Mouse (Mus musculus) C2C12 (cell line): ENCODE measurements around the gene Hacl1.

Source experiments
- CTCF ChIP-seq: IDR thresholded peaks from one replicate; pipeline ENCODE4 v1.5.1; 2011; ENCODE audit not compliant: control insufficient read depth, insufficient read depth, insufficient read length
- MAX ChIP-seq: IDR thresholded peaks from one replicate; pipeline ENCODE4 v1.6.1; 2011; ENCODE audit warnings: mild to moderate bottlenecking, control low read depth
- MYOG ChIP-seq: IDR thresholded peaks from one replicate; pipeline ENCODE4 v1.6.1; 2011; ENCODE audit not compliant: control insufficient read depth, insufficient read length; ENCODE audit errors: extremely low read depth
- USF1 ChIP-seq: IDR thresholded peaks from one replicate; pipeline ENCODE4 v1.6.1; 2011; ENCODE audit warnings: low read depth, mild to moderate bottlenecking, control low read depth, moderate library complexity

DNA sequence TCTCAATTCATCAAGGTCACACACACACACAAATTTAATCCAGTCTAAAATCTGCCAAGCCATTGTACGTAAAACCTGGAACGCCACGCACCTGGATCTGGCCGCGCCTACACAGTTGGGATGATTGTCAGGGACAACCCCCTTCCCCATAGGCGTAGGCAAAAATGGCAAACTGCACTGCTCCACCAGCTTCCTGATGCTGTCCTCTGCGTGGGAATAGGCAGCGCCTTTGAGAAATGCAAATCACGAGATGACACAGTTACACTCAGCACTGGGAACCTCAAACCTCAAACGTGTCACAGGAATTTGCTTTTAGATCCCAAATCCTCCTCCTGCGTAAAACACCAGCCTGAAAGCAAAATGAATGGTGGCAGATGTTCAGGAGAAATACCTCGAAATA is 18.3 kb downstream of the Hacl1 start:
- TF ChIP-seq CTCF (no peak), MYOG (no peak), MAX (no peak), USF1 (no peak)
